Mouse (Mus musculus) bone marrow, adult 2 months (tissue): Measurements from ENCODE around the gene Gpld1. TPM values are rescaled to one million over a fixed set of nuclear protein-coding genes. Genes with fewer than 3 reads are reported as not detected.

Experiments used
- H3K27ac ChIP-seq: fragments of 200-500 bp; 2 replicates; pipeline ENCODE4 v1.5.1; 2012; ENCODE audit warnings: low read depth, mild to moderate bottlenecking, control low read depth, inconsistent platforms, low read length; ENCODE audit not compliant: control insufficient read depth, poor library complexity, insufficient read depth
- H3K4me1 ChIP-seq: fragments of 200-500 bp; 2 replicates; pipeline ENCODE4 v1.6.1; 2011; ENCODE audit warnings: low read length; ENCODE audit not compliant: control insufficient read depth, insufficient read depth
- H3K4me3 ChIP-seq: fragments of 200-500 bp; replicated peaks from 2 replicates; pipeline ENCODE3; 2011; ENCODE audit warnings: mild to moderate bottlenecking, low read depth, low read length, control low read depth; ENCODE audit not compliant: control insufficient read depth
- CTCF ChIP-seq: fragments of 200-500 bp; IDR thresholded peaks from 2 replicates; pipeline ENCODE4 v1.5.1; 2011; ENCODE audit warnings: low read length, control low read depth; ENCODE audit not compliant: control insufficient read depth, insufficient read depth
- POLR2A ChIP-seq: fragments of 200-500 bp; IDR thresholded peaks from 2 replicates; pipeline ENCODE4 v1.6.1; 2011; ENCODE audit warnings: low read depth, mild to moderate bottlenecking, control low read depth, low read length, borderline replicate concordance; ENCODE audit not compliant: control insufficient read depth
- WGBS: fragments of 180-500 bp; shearing (Covaris S2); methylation state at CpG from one replicate; pipeline ENCODE4 v1.1.7; 2018; 5-methylcytosine and 5-hydroxymethylcytosine counted together
- polyA plus RNA-seq: library from polyadenylated mRNA; stranded (reverse); fragments of >200 nt; gene quantifications from 2 replicates; pipeline ENCODE4 v1.2.4, GENCODE M21; 2011; ENCODE audit warnings: low replicate concordance; ENCODE audit not compliant: missing spikeins, insufficient read depth, insufficient read length

The Gpld1 gene
- polyA plus RNA-seq = 0.27 TPM in 1 of 2 replicates, not detected in the other

GRCm38 (mm10) chr13:24942512-24943282, at the start of gene Gpld1:
Gpld1 (plus strand) TSS chr13:24943152.
- no peak within 1 kb of the TSS for H3K4me3 ChIP-seq
- peaks cover 2% of the 10 kb centered on the region for H3K4me1 ChIP-seq
- H3K27ac ChIP-seq = no peak within 1 kb of the TSS
- TF ChIP-seq POLR2A (no peak), CTCF (no peak)
- WGBS = 36% methylated on average over 17 of the region's 17 CpGs

GRCm38 (mm10) chr13:24893880-24894279, 49.1 kb upstream of the Gpld1 start:
- H3K4me1 ChIP-seq = no peaks in the 10 kb centered on the region
- WGBS = 72% methylated on average over 2 of the region's 2 CpGs
- TF ChIP-seq CTCF (no peak), POLR2A (no peak)
- H3K27ac ChIP-seq = no peak overlapping the region
- H3K4me3 ChIP-seq = no peak overlapping the region

GRCm38 (mm10) chr13:24901916-24902315, 41.0 kb upstream of the Gpld1 start:
- no peak overlapping the region for H3K27ac ChIP-seq
- 83% methylated on average over 2 of the region's 2 CpGs for WGBS
- H3K4me3 ChIP-seq = no peak overlapping the region
- H3K4me1 ChIP-seq = no peaks in the 10 kb centered on the region
- TF ChIP-seq CTCF = no peak
- no peak for TF ChIP-seq POLR2A

GRCm38 (mm10) chr13:24903412-24903811, 39.5 kb upstream of the Gpld1 start:
- Histone ChIP-seq H3K4me1 (no peaks in the 10 kb centered on the region), H3K27ac (no peak overlapping the region), H3K4me3 (no peak overlapping the region)
- TF ChIP-seq CTCF (no peak), POLR2A (no peak)
- WGBS = 72% methylated on average over 6 of the region's 6 CpGs

- no peak for TF ChIP-seq POLR2A
- no peak for TF ChIP-seq CTCF
- Histone ChIP-seq H3K4me3 (no peak overlapping the region), H3K27ac (no peak overlapping the region), H3K4me1 (no peaks in the 10 kb centered on the region)
- WGBS = 80% methylated on average over 12 of the region's 12 CpGs
Measured at GRCm38 (mm10) chr13:24905422-24905821, 37.5 kb upstream of the Gpld1 start.

- WGBS = 81% methylated on average over 11 of the region's 11 CpGs
- no peak overlapping the region for H3K4me3 ChIP-seq
- TF ChIP-seq POLR2A (no peak), CTCF (no peak)
- H3K27ac ChIP-seq = no peak overlapping the region
- no peaks in the 10 kb centered on the region for H3K4me1 ChIP-seq
Measured at GRCm38 (mm10) chr13:24906831-24907570, 36.0 kb upstream of the Gpld1 start.

- Histone ChIP-seq H3K27ac (no peak overlapping the region), H3K4me3 (no peak overlapping the region), H3K4me1 (no peaks in the 10 kb centered on the region)
- TF ChIP-seq CTCF (no peak), POLR2A (no peak)
- WGBS = 82% methylated on average over 1 of the region's 1 CpGs
Measured at GRCm38 (mm10) chr13:24909112-24909511, 33.8 kb upstream of the Gpld1 start.

- Histone ChIP-seq H3K4me3 (no peak overlapping the region), H3K27ac (no peak overlapping the region), H3K4me1 (no peaks in the 10 kb centered on the region)
- 85% methylated on average over 7 of the region's 7 CpGs for WGBS
- no peak for TF ChIP-seq POLR2A
- TF ChIP-seq CTCF = no peak
Measured at GRCm38 (mm10) chr13:24913576-24913975, 29.4 kb upstream of the Gpld1 start.
